Mouse (Mus musculus) embryonic facial prominence, embryonic 11.5 days (tissue): ENCODE measurements around the gene Thap8. TPM values are rescaled to one million over a fixed set of nuclear protein-coding genes. Genes with fewer than 3 reads are reported as not detected.

Source experiments
- ATAC-seq: fragments of 200-750 bp; cut with Nextera tagmentation; replicated peaks from 2 replicates; pipeline ENCODE4 v1.8.0; 2017; ENCODE audit warnings: low read depth; ENCODE audit not compliant: insufficient number of reproducible peaks, low FRiP score, low TSS enrichment
- DNase-seq: peaks from one replicate; pipeline ENCODE4 v3.0.0-alpha.2; 2015; ENCODE audit warnings: low spot score
- H3K27ac ChIP-seq: fragments of 300-500 bp; sonication (generic); replicated peaks from 2 replicates; pipeline ENCODE4 v1.5.1; 2014; ENCODE audit warnings: mild to moderate bottlenecking, low read depth, low read length, control low read depth
- H3K27me3 ChIP-seq: fragments of 300-500 bp; sonication (generic); 2 replicates; pipeline ENCODE4 v1.6.1; 2014; ENCODE audit warnings: mild to moderate bottlenecking, low read length, moderate library complexity, mixed read lengths; ENCODE audit not compliant: control insufficient read depth, insufficient read depth
- H3K36me3 ChIP-seq: fragments of 300-500 bp; sonication (generic); replicated peaks from 2 replicates; pipeline ENCODE4 v1.6.1; 2014; ENCODE audit warnings: low read depth, mild to moderate bottlenecking, low read length, moderate library complexity, mixed read lengths; ENCODE audit not compliant: control insufficient read depth, insufficient read depth
- H3K4me1 ChIP-seq: fragments of 300-500 bp; sonication (generic); 2 replicates; pipeline ENCODE4 v1.6.1; 2014; ENCODE audit warnings: low read length, mixed read lengths; ENCODE audit not compliant: control insufficient read depth, insufficient read depth
- H3K4me2 ChIP-seq: fragments of 300-500 bp; sonication (generic); 2 replicates; pipeline ENCODE4 v1.6.1; 2014; ENCODE audit warnings: low read depth, mild to moderate bottlenecking, control low read depth, low read length, moderate library complexity
- H3K4me3 ChIP-seq: fragments of 300-500 bp; sonication (generic); 2 replicates; pipeline ENCODE4 v1.5.1; 2014; ENCODE audit warnings: low read depth, low read length, control low read depth
- H3K9ac ChIP-seq: fragments of 300-500 bp; sonication (generic); replicated peaks from 2 replicates; pipeline ENCODE4 v1.6.1; 2014; ENCODE audit warnings: mild to moderate bottlenecking, control low read depth, low read length
- H3K9me3 ChIP-seq: fragments of 300-500 bp; sonication (generic); replicated peaks from 2 replicates; pipeline ENCODE4 v1.6.1; 2016; ENCODE audit warnings: mild to moderate bottlenecking, low read length, inconsistent platforms, mixed read lengths; ENCODE audit not compliant: control insufficient read depth
- WGBS: fragments of 180-500 bp; shearing (Covaris S2); extraction: QIAGEN DNeasy Blood & Tissue Kit; methylation state at CpG from one replicate; pipeline ENCODE4 v1.1.7; 2014; 5-methylcytosine and 5-hydroxymethylcytosine counted together
- polyA plus RNA-seq: library from polyadenylated mRNA; unstranded; fragments of >200 nt; fragmentation: Nextera tagmentation; extraction: Ambion mirVana; gene quantifications from 2 replicates; pipeline ENCODE4 v1.2.1, GENCODE M21; 2014

Thap8 gene
- polyA plus RNA-seq, 1 experiment from 2014 or later, result 0.28 TPM

DNA sequence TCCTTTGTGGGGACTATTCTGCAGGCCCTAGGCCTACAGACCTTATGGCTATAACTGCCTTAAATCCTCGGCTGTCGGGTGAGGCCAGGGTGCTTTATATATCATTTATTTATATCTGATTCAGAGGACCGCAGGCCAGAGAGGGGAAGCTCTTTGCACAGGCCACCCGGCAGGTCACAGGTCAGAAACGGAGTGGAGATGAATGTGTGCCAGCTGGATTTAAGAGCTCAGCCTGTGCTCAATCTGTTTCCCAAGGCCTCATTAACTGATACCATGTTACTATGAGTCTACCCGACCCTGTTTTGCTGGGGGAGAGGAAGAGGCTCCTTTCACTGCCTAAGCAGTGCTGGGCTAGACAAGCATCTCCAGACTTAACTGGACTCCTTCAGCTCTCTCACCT is 5.5 kb upstream of the Thap8 start:
- no peaks in the 10 kb centered on the region for H3K36me3 ChIP-seq
- no peaks in the 10 kb centered on the region for H3K4me1 ChIP-seq
- 81% methylated on average over 6 of the region's 6 CpGs for WGBS
- no peaks in the 10 kb centered on the region for H3K9me3 ChIP-seq
- no peak overlapping the region for H3K27ac ChIP-seq
- no peak for DNase-seq
- H3K9ac ChIP-seq, result no peak overlapping the region
- no peak overlapping the region for H3K4me3 ChIP-seq
- no peak overlapping the region for H3K4me2 ChIP-seq
- ATAC-seq, result no peak
- no peaks in the 10 kb centered on the region for H3K27me3 ChIP-seq

DNA sequence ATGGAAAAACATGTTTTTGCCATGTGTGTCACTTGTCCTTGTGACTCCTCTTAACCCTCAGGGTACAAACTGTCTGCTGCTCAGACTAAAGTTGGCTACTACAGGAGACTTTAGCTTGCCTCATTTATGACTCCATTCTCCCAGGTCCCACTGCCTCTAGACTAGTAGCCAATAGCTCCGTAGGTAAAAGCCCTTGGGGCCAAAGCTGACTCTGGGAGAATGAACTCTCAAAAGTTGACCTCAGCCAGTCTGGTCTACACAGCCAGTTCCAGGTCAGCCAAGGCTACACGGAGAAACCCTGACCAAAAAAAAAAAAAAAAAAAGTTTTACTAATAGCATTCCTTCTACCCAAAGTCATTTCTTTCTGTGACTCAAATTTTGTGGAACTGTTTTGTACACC is 983 bp upstream of the Thap8 start:
- no peaks in the 10 kb centered on the region for H3K9me3 ChIP-seq
- H3K27ac ChIP-seq, result no peak overlapping the region
- DNase-seq (no peak), ATAC-seq (no peak)
- H3K4me1 ChIP-seq, result no peaks in the 10 kb centered on the region
- no peaks in the 10 kb centered on the region for H3K36me3 ChIP-seq
- WGBS, result 57% methylated on average over 2 of the region's 2 CpGs
- H3K4me3 ChIP-seq, result no peak overlapping the region
- no peaks in the 10 kb centered on the region for H3K27me3 ChIP-seq
- H3K4me2 ChIP-seq, result no peak overlapping the region; the same call in 1 of the 2 replicates
- H3K9ac ChIP-seq, result no peak overlapping the region

DNA sequence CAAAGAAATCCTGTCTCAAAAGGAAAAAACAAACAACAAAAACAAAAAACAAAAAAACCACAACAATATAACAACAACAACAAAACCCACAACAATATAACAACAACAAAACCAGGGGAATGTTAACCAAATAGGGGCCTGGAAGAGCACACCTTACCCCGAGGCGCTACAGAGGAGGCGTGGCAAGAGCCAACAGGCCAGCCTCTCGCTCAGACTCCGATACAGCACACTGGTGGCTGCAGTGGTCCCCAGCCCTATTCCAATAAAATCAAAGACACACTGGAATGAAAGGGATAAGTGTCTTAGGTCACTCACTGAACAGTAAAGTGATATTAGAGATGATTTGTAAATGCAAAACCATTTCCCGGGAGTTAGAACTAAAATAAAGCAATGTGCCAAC is 358 bp upstream of the Thap8 start:
- WGBS, result under 1% methylated on average over 6 of the region's 6 CpGs
- H3K4me2 ChIP-seq, result peak overlapping the region; percentile 80
- DNase-seq (peak; percentile 46), ATAC-seq (peak; percentile 49; the same call in 1 of the 2 replicates)
- peak overlapping the region; percentile 90; the same call in 1 of the 2 replicates for H3K27ac ChIP-seq
- H3K4me3 ChIP-seq, result peak overlapping the region; percentile 65
- no peaks in the 10 kb centered on the region for H3K36me3 ChIP-seq
- no peaks in the 10 kb centered on the region for H3K27me3 ChIP-seq
- H3K9ac ChIP-seq, result peak overlapping the region; percentile 60
- no peaks in the 10 kb centered on the region for H3K4me1 ChIP-seq
- no peaks in the 10 kb centered on the region for H3K9me3 ChIP-seq

DNA sequence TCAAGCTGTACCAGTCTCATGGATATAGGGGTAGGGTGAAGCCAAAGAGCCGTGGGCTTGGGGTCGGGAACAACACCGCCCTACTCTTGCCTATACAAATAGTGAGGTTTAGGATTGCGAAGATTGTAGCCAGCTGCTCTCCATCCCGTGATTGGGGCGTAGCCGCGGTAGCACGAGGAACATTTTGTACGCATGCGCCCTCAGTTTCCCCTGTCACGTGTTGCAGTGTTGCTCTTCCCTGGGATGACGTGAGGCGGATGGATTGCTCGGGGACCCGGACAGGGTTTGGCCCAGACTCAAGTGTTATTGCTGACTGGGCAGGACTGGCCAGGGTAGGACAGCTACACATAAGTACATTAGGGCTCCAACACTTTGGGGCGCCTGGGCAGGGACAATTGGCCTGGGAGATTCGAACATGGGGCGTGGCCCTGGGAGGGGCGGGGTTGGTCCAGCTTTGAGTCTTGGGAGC is 810 bp downstream of the Thap8 start:
- ATAC-seq (peak; percentile 80), DNase-seq (peak; percentile 92)
- Histone ChIP-seq H3K4me2 (peak overlapping the region; percentile 80), H3K4me3 (peak overlapping the region; percentile 65), H3K27ac (peak overlapping the region; percentile 90), H3K36me3 (no peaks in the 10 kb centered on the region), H3K9me3 (no peaks in the 10 kb centered on the region), H3K4me1 (no peaks in the 10 kb centered on the region), H3K9ac (peak overlapping the region; percentile 53), H3K27me3 (no peaks in the 10 kb centered on the region)
- WGBS, result under 1% methylated on average over 20 of the region's 20 CpGs

DNA sequence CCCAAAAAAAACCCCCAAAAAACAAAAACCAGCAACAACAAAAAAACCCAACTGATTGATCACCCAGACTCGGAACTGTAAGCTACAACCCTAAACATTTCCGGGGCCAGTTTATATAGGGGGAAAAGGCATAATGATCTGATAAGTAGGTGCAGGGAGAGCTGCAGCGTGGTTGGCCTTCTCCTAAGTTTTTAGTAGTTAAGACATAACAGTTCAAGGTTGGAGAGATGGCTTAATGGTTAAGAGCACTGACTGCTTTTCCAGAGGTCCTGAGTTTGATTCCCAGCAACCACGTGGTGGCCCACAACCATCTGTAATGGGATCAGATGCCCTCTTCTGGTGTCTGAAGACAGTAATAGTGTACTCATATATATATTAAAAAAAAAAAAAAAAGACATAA is 1.6 kb downstream of the Thap8 start:
- 71% methylated on average over 4 of the region's 4 CpGs for WGBS
- DNase-seq (no peak), ATAC-seq (no peak)
- Histone ChIP-seq H3K9ac (no peak overlapping the region), H3K4me2 (no peak overlapping the region; the same call in 1 of the 2 replicates), H3K9me3 (no peaks in the 10 kb centered on the region), H3K27ac (no peak overlapping the region), H3K4me1 (no peaks in the 10 kb centered on the region), H3K36me3 (no peaks in the 10 kb centered on the region), H3K27me3 (no peaks in the 10 kb centered on the region), H3K4me3 (no peak overlapping the region)

DNA sequence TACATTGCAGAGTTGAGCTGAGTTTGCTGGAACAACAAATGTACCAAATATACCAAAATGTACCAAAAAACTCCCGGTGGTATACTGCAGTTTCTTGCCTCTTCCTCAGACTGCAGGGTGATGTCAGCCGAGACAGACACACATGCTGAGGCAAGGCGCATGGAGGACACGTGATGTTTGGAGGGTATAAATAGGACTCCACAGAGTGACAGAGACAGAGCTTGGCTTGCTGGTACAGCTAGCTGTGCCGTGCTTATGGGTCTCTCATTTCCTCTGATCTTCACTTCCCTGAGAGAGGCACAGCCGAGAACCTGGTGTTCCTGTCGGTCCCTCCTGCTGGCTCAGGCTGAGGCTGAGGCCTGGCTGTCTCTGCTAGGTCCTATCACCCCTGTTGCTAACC is 2.8 kb downstream of the Thap8 start:
- Histone ChIP-seq H3K27ac (no peak overlapping the region), H3K9ac (no peak overlapping the region), H3K9me3 (no peaks in the 10 kb centered on the region), H3K36me3 (no peaks in the 10 kb centered on the region), H3K4me2 (no peak overlapping the region), H3K27me3 (no peaks in the 10 kb centered on the region), H3K4me1 (no peaks in the 10 kb centered on the region), H3K4me3 (no peak overlapping the region)
- ATAC-seq (no peak), DNase-seq (no peak)
- 72% methylated on average over 7 of the region's 7 CpGs for WGBS

DNA sequence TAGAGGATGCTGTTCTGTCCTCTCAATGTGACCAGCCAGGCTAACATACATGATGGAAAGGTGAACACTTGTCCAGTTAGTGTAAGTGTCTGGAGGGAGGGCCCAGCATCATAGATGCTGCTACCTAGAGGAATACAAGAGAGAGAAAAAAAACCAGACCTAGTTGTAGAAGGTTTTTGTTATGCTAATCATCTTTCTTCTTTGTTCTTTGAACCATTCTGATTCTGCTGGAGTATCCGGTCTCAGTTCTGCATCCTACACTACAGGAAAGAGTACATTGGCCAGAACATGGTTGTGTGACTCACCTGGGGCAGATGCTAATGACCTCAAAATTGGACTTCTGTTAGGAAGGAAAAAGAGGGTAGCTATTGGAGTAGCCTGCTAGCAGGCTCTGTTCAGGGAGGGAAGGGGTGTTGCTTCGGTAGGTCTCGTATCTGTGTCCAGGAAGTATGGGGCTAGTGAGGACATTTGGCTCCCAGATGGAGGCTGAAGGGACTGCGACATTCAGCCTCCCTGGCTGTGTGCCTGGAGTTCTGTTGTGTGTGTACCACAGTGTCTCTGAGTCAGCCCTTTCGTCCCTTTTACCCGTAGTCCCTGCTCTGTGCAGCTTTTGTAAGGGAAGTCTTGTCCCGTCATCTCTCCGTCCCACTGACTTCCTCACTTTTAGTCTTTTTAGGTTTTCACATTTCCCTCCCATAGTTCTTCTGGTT is 7.0 kb downstream of the Thap8 start:
- Histone ChIP-seq H3K27ac (no peak overlapping the region), H3K36me3 (no peaks in the 10 kb centered on the region), H3K4me2 (no peak overlapping the region), H3K4me3 (no peak overlapping the region), H3K9ac (no peak overlapping the region), H3K4me1 (no peaks in the 10 kb centered on the region; the same call in 1 of the 2 replicates), H3K27me3 (no peaks in the 10 kb centered on the region), H3K9me3 (no peaks in the 10 kb centered on the region)
- DNase-seq, result no peak
- ATAC-seq, result no peak
- 71% methylated on average over 8 of the region's 8 CpGs for WGBS

DNA sequence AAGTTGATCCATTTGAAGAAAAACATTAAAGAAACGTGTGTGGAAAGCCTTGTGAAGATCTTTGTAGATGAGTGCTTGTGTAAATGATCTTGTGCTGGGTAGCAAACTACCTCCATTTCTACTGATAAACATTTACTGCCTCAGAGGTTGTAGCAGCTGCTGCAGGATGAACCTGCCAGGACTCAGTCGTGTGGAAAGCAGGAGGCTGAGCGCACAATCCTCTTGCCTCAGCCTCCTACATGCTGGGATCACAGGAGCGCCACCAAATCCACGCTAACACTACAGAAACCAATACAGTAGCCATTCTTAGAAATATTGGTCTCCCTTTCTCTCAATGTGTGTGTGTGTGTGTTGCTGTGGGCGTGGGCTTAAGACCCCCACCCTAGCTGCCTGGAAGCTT is 8.2 kb downstream of the Thap8 start:
- Histone ChIP-seq H3K9me3 (no peaks in the 10 kb centered on the region), H3K9ac (no peak overlapping the region), H3K4me3 (no peak overlapping the region), H3K4me1 (no peaks in the 10 kb centered on the region; the same call in 1 of the 2 replicates), H3K27me3 (no peaks in the 10 kb centered on the region), H3K27ac (no peak overlapping the region), H3K36me3 (no peaks in the 10 kb centered on the region), H3K4me2 (no peak overlapping the region)
- no peak for DNase-seq
- ATAC-seq, result no peak
- WGBS, result 71% methylated on average over 6 of the region's 6 CpGs
